Mouse (Mus musculus) thymus, adult 2 months (tissue): ENCODE measurements around the gene Gm20388. TPM values are rescaled to one million over a fixed set of nuclear protein-coding genes. Genes with fewer than 3 reads are reported as not detected.

Experiments
- DNase-seq: peaks from one replicate; pipeline ENCODE4 v3.0.0; 2021
- H3K27ac ChIP-seq: fragments of 200-500 bp; 2 replicates; pipeline ENCODE4 v1.5.1; 2012; ENCODE audit warnings: low read length, control low read depth; ENCODE audit not compliant: control insufficient read depth, insufficient read depth
- H3K27me3 ChIP-seq: fragments of 200-500 bp; 2 replicates; pipeline ENCODE4 v1.6.1; 2012; ENCODE audit warnings: mild to moderate bottlenecking, low read length, moderate library complexity, mixed read lengths; ENCODE audit not compliant: control insufficient read depth, insufficient read depth
- H3K36me3 ChIP-seq: fragments of 200-500 bp; 2 replicates; pipeline ENCODE4 v1.6.1; 2012; ENCODE audit warnings: mild to moderate bottlenecking, low read length, moderate library complexity; ENCODE audit not compliant: control insufficient read depth, insufficient read depth
- H3K4me1 ChIP-seq: fragments of 200-500 bp; replicated peaks from 2 replicates; pipeline ENCODE4 v1.6.1; 2012; ENCODE audit warnings: low read length; ENCODE audit not compliant: control insufficient read depth, insufficient read depth
- H3K4me3 ChIP-seq: fragments of 200-500 bp; 2 replicates; pipeline ENCODE4 v1.5.1; 2012; ENCODE audit warnings: mild to moderate bottlenecking, low read length, control low read depth, moderate library complexity; ENCODE audit not compliant: control insufficient read depth, insufficient read depth
- CTCF ChIP-seq: fragments of 200-500 bp; IDR thresholded peaks from 2 replicates; pipeline ENCODE4 v1.5.1; 2012; ENCODE audit warnings: mild to moderate bottlenecking, control low read depth, low read length, moderate library complexity, borderline replicate concordance; ENCODE audit not compliant: control insufficient read depth, poor library complexity, insufficient read depth; ENCODE audit errors: extremely low read depth
- POLR2A ChIP-seq: fragments of 200-500 bp; IDR thresholded peaks from 2 replicates; pipeline ENCODE4 v1.6.1; 2012; ENCODE audit warnings: mild to moderate bottlenecking, low read length, control low read depth, moderate library complexity; ENCODE audit not compliant: control insufficient read depth, poor library complexity, insufficient read depth; ENCODE audit errors: extremely low read depth
- WGBS: fragments of 180-500 bp; shearing (Covaris S2); methylation state at CpG from one replicate; pipeline ENCODE4 v1.1.7; 2018; 5-methylcytosine and 5-hydroxymethylcytosine counted together
- polyA plus RNA-seq: library from polyadenylated mRNA; depleted of rRNA; stranded (reverse); fragments of >200 nt; gene quantifications from 2 replicates; pipeline ENCODE4 v1.2.3, GENCODE M21; 2012

The Gm20388 gene
- polyA plus RNA-seq, 1 experiment, result 103 TPM

- 15% methylated on average over 7 of the region's 7 CpGs for WGBS
- H3K27ac ChIP-seq, result no peak overlapping the region
- peak; percentile 53 for DNase-seq
- TF ChIP-seq POLR2A (no peak), CTCF (no peak)
- no peaks in the 10 kb centered on the region for H3K27me3 ChIP-seq
- no peak overlapping the region for H3K4me3 ChIP-seq
- H3K4me1 ChIP-seq, result peaks cover 9% of the 10 kb centered on the region
- no peaks in the 10 kb centered on the region for H3K36me3 ChIP-seq
These were observed 4279.7 kb downstream of the Gm20388 start for GRCm38 (mm10) chr8:124190388-124190787.

GRCm38 (mm10) chr8:124192242-124192641, 4281.6 kb downstream of the Gm20388 start:
- 96% methylated on average over 4 of the region's 4 CpGs for WGBS
- peaks cover 9% of the 10 kb centered on the region for H3K4me1 ChIP-seq

GRCm38 (mm10) chr8:124192976-124193375, 4282.3 kb downstream of the Gm20388 start:
- H3K36me3 ChIP-seq, result no peaks in the 10 kb centered on the region
- DNase-seq, result no peak
- H3K27me3 ChIP-seq, result no peaks in the 10 kb centered on the region
- H3K27ac ChIP-seq, result no peak overlapping the region
- H3K4me3 ChIP-seq, result no peak overlapping the region
- peaks cover 9% of the 10 kb centered on the region for H3K4me1 ChIP-seq
- TF ChIP-seq POLR2A (no peak), CTCF (no peak)
- WGBS, result 85% methylated on average over 10 of the region's 10 CpGs

More at GRCm38 (mm10) chr8:124192242-124192641, 4281.6 kb downstream of the Gm20388 start:
- TF ChIP-seq CTCF (no peak), POLR2A (no peak)
- DNase-seq, result no peak
- Histone ChIP-seq H3K27ac (no peak overlapping the region), H3K36me3 (no peaks in the 10 kb centered on the region), H3K27me3 (no peaks in the 10 kb centered on the region), H3K4me3 (no peak overlapping the region)

- no peak overlapping the region for H3K4me3 ChIP-seq
- no peak overlapping the region for H3K27ac ChIP-seq
- DNase-seq, result no peak
- peaks cover 9% of the 10 kb centered on the region for H3K4me1 ChIP-seq
- WGBS, result 92% methylated on average over 5 of the region's 5 CpGs
- no peaks in the 10 kb centered on the region for H3K27me3 ChIP-seq
- TF ChIP-seq POLR2A (no peak), CTCF (no peak)
- H3K36me3 ChIP-seq, result no peaks in the 10 kb centered on the region
These were observed 4283.4 kb downstream of the Gm20388 start for GRCm38 (mm10) chr8:124193992-124194391.

GRCm38 (mm10) chr8:124196195-124196594, 4285.6 kb downstream of the Gm20388 start:
- 91% methylated on average over 5 of the region's 5 CpGs for WGBS
- Histone ChIP-seq H3K36me3 (no peaks in the 10 kb centered on the region), H3K4me3 (no peak overlapping the region), H3K4me1 (no peaks in the 10 kb centered on the region; the same call in none of the 2 replicates), H3K27me3 (no peaks in the 10 kb centered on the region), H3K27ac (no peak overlapping the region)
- no peak for TF ChIP-seq POLR2A
- TF ChIP-seq CTCF, result no peak
- DNase-seq, result no peak

GRCm38 (mm10) chr8:124196797-124197196, 4286.2 kb downstream of the Gm20388 start:
- H3K36me3 ChIP-seq, result no peaks in the 10 kb centered on the region
- no peaks in the 10 kb centered on the region for H3K27me3 ChIP-seq
- no peaks in the 10 kb centered on the region; the same call in none of the 2 replicates for H3K4me1 ChIP-seq
- WGBS, result 72% methylated on average over 5 of the region's 5 CpGs
- no peak overlapping the region for H3K27ac ChIP-seq
- no peak overlapping the region for H3K4me3 ChIP-seq
- TF ChIP-seq POLR2A (no peak), CTCF (no peak)
- DNase-seq, result no peak

GRCm38 (mm10) chr8:124198230-124198629, 4287.6 kb downstream of the Gm20388 start:
- H3K4me3 ChIP-seq, result no peak overlapping the region
- H3K27me3 ChIP-seq, result no peaks in the 10 kb centered on the region
- DNase-seq, result no peak
- TF ChIP-seq CTCF, result no peak
- no peak for TF ChIP-seq POLR2A
- H3K36me3 ChIP-seq, result no peaks in the 10 kb centered on the region
- 97% methylated on average over 7 of the region's 7 CpGs for WGBS
- H3K27ac ChIP-seq, result no peak overlapping the region
- H3K4me1 ChIP-seq, result no peaks in the 10 kb centered on the region; the same call in 1 of the 2 replicates
